Mouse (Mus musculus): ENCODE measurements around the gene Tmem145. TPM values are rescaled to one million over a fixed set of nuclear protein-coding genes. Genes with fewer than 3 reads are reported as not detected.

Tmem145 gene
- polyA plus RNA-seq, 1 experiment = not detected

- no peak for DNase-seq (ENCODE audit: low read depth in 1 of 2, low spot score in 2 of 2)
- Histone ChIP-seq H3K36me3 (ENCODE audit: control insufficient read depth, insufficient read depth, low read length) (no peaks in the 10 kb centered on the region), H3K27ac (ENCODE audit: insufficient read depth, low read length) (no peak overlapping the region), H3K4me3 (ENCODE audit: extremely low read depth, insufficient read depth, insufficient read length) (no peak overlapping the region), H3K27me3 (ENCODE audit: control insufficient read depth, insufficient read depth, low read length) (no peaks in the 10 kb centered on the region), H3K4me1 (ENCODE audit: control insufficient read depth, insufficient read depth, insufficient read length) (no peaks in the 10 kb centered on the region)
- no peak for TF ChIP-seq CTCF (IDR thresholded peaks at IDR 0.05; ENCODE audit: extremely low read depth, insufficient read depth, insufficient read length, insufficient replicate concordance)
- no peak for TF ChIP-seq POLR2A (IDR thresholded peaks at IDR 0.05; ENCODE audit: low read depth, low read length)
- WGBS = 92% methylated on average over 19 of the region's 19 CpGs
Observed at GRCm38 (mm10) chr7:25363151-25363550, 57.2 kb downstream of the Tmem145 start.

- no peak overlapping the region for H3K4me3 ChIP-seq (ENCODE audit: extremely low read depth, insufficient read depth, insufficient read length)
- no peak for DNase-seq (ENCODE audit: low read depth in 1 of 2, low spot score in 2 of 2)
- WGBS = 90% methylated on average over 17 of the region's 17 CpGs
- no peak for TF ChIP-seq CTCF (IDR thresholded peaks at IDR 0.05; ENCODE audit: extremely low read depth, insufficient read depth, insufficient read length, insufficient replicate concordance)
- TF ChIP-seq POLR2A (IDR thresholded peaks at IDR 0.05; ENCODE audit: low read depth, low read length) = no peak
- H3K27me3 ChIP-seq (ENCODE audit: control insufficient read depth, insufficient read depth, low read length) = no peaks in the 10 kb centered on the region
- H3K27ac ChIP-seq (ENCODE audit: insufficient read depth, low read length) = no peak overlapping the region
- no peaks in the 10 kb centered on the region for H3K36me3 ChIP-seq (ENCODE audit: control insufficient read depth, insufficient read depth, low read length)
- no peaks in the 10 kb centered on the region for H3K4me1 ChIP-seq (ENCODE audit: control insufficient read depth, insufficient read depth, insufficient read length)
Observed at GRCm38 (mm10) chr7:25363632-25364031, 57.7 kb downstream of the Tmem145 start.

Other genes starting within 250 kb of the Tmem145 start
- gene Grik5, start 233.8 kb upstream of the Tmem145 start, polyA plus RNA-seq (2012; rRNA removed) = 10.2 and 12.9 TPM in 2 replicates
- 23.7 and 34.7 TPM in 2 replicates for gene Zfp574, start 233.5 kb upstream of the Tmem145 start, polyA plus RNA-seq (2012; rRNA removed)
- gene Pou2f2, start 126.4 kb upstream of the Tmem145 start, polyA plus RNA-seq (2012; rRNA removed) = 61.7 and 83.3 TPM in 2 replicates
- gene Dedd2, start 85.5 kb upstream of the Tmem145 start, polyA plus RNA-seq (2012; rRNA removed) = 75.5 and 77.0 TPM in 2 replicates
- 14.4 and 16.4 TPM in 2 replicates for gene Zfp526, start 84.7 kb upstream of the Tmem145 start, polyA plus RNA-seq (2012; rRNA removed)
- 106 and 125 TPM in 2 replicates for gene Gsk3a, start 68.3 kb upstream of the Tmem145 start, polyA plus RNA-seq (2012; rRNA removed)
- 17.2 and 21.3 TPM in 2 replicates for gene Erf, start 55.3 kb upstream of the Tmem145 start, polyA plus RNA-seq (2012; rRNA removed)
- gene Cic, start 38.4 kb upstream of the Tmem145 start, polyA plus RNA-seq (2012; rRNA removed) = 112 and 128 TPM in 2 replicates
- gene Pafah1b3, start 8.1 kb upstream of the Tmem145 start, polyA plus RNA-seq (2012; rRNA removed) = 62.9 and 90.7 TPM in 2 replicates
- 0.07 TPM in 1 of 2 replicates, not detected in the other for gene Prr19, start 4.7 kb upstream of the Tmem145 start, polyA plus RNA-seq (2012; rRNA removed)
- gene Megf8, start 11.1 kb downstream of the Tmem145 start, polyA plus RNA-seq (2012; rRNA removed) = 11.0 and 11.9 TPM in 2 replicates
- not detected in 2 replicates for gene Cnfn, start 63.6 kb downstream of the Tmem145 start, polyA plus RNA-seq (2012; rRNA removed)
- gene Lipe, start 92.6 kb downstream of the Tmem145 start, polyA plus RNA-seq (2012; rRNA removed) = 35.0 and 46.0 TPM in 2 replicates
- gene Cxcl17, start 106.8 kb downstream of the Tmem145 start, polyA plus RNA-seq (2012; rRNA removed) = not detected in 2 replicates
- 16.0 and 16.3 TPM in 2 replicates for gene Ceacam1, start 171.5 kb downstream of the Tmem145 start, polyA plus RNA-seq (2012; rRNA removed)
- gene Ceacam2, start 233.8 kb downstream of the Tmem145 start, polyA plus RNA-seq (2012; rRNA removed) = 0.45 and 0.67 TPM in 2 replicates

All from spleen, adult 2 months (tissue).